Mouse (Mus musculus): ENCODE results near the gene Lrrc9. TPM values are rescaled to one million over a fixed set of nuclear protein-coding genes. Genes with fewer than 3 reads are reported as not detected.

Lrrc9 gene
- total RNA-seq, 2 experiments from 2014 or later = 0.08 to 0.47 TPM

DNA sequence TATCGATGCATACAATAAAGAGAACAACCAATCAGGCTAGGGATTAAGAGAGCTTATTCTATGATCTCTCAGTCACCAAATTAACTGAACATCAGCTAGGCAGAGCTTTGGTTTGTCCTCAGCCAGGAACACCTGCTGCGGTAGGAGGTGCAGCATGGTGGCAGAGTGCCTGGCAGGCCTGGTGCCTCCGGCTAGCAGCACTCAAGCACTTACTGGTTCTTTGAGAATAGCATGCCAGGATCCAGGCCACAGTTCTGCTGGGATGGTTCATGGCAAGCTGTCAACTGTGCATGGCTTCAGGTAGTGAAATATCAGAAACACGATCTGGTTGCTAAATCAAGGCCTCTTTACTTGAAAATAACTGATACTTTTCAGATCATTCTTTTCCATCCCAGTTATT lies 26.1 kb downstream of the Lrrc9 start:
- no peak for DNase-seq

DNA sequence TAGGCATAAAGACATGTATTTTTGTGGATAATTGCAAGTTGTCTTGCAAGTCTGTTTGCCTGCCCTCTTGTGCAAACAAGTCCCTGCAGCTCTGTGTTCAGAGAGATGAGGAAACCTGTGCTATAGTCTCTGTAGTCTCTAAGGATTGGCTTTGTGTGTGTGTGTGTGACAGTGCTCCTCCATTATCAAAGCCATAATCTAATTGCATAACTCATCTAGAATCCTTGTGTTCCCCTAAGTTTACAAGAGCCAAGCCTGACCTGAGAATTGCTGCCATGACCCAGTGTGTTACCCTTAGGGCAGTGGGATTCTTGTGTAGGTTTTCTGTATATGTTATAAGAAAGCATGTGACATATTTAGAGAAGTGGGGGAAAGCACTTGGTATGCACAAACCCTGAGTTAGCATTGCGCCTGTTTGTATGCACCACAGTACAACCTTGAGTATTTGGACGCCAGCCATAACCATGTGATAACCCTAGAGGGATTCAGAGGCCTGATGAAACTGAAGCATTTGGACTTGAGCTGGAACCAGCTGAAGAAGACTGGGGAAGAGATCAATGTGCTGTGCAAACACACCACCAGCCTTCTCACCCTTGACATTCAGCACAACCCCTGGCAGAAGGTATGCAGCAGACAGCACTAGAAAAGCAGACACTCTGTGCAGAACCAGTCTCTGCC lies 35.2 kb downstream of the Lrrc9 start:
- DNase-seq = peak; percentile 30 to 37

DNA sequence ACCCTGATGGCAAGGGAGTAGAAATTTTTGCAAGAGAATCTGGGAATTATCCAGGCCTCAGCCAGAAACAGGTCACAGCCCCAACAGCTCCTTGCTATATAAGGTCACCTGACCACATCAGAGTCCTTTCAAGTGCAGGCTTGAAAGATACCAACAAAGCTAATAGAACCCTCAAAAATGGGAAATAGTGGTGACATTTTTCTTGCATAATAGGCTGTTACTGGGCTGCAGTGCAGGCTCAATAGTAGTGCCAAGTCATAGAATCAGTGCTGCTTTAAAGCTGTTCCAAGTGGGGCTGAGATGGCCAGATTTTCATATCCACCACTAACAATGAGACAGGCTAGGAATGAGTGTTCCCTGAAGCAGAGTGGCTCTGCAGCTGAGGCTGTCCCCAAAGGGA lies 40.6 kb downstream of the Lrrc9 start:
- DNase-seq = peak in 1 of 2 experiments; percentile 5

DNA sequence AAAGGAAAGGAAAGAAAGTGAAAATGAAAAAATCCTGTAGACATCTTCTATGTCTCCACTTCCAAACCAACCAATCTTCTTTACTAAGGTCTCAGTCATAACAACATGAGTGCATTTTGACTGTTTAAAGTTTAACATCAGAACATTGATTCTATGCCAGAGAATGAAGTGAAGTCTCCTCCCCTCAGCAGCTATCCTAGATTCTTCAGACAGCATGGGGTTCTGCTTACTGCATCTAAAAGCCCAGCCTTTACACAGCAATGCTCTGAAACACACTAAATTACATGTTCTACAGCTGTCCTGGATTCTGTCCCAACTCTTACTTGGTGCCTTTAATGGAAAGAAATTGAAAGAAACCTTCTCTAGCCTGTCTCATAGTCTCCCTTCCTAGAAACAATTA lies 43.2 kb downstream of the Lrrc9 start:
- no peak for DNase-seq

DNA sequence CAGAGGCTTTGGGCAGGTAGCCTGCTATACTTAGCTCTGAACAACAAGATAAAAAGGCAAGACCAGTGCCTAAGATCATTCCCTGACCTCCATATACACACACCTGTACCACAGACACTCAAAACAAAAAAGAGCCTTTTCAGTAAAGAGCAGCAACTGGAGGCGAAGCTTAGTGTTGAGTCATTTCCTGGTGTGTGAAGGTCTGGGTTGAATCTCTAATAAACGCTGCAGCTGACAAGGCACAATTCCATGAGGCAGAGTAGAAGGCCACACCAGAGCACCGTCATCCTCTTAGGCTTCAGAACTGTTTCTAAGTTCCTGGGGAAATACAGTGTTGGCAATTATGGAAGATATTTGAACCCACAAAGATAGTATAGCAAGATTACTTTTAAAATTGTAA lies 45.8 kb downstream of the Lrrc9 start:
- DNase-seq = no peak

DNA sequence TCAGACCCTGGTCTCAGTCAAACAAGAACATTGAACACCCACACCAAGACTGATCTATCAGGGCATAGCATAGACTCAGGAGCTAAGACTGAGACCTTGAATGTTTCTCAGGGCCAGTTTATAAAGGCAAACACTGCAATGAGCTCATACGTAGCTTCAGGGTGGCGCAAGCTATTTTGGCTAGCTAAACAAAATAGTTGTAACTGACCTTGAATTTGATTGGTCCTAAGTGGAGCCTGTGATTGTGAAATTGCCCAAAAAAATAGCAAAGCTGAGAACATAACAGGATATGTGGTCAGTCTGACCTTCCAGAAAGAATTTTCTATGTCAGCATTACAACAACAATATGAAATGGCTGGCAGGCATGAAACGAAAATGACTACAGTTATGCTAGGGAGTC lies 48.3 kb downstream of the Lrrc9 start:
- DNase-seq = peak; percentile 17 to 42

DNA sequence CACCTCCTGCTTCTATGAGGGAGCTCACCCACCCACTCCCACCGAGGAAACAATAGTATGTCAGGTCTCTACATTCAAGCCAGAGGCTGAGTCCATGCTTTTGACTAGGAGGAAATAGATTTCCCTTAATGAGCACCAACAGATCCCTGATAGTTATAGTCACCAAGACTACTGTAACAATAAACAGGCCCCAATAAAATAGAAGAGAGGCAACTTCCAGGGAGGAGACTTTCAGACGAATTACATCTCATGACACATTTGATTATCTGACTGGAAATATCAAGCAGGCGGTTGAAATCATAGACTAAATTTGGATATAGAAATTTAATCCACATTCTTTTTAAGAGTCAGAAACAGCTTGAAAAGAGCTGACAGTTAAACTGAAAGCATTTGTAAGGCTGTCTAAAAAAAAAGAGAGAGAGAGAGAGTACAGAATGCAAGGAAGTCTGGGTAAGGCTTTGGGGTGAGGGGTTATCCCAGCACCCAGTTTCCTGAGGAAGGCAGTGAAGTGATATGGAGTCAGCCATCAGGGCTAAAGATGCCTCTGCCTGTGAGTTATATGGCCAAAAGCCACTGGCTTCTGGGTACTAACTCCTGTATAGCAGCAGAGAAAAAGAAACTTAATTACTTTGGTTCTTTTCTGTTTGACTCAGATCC lies 49.5 kb downstream of the Lrrc9 start:
- peak in 1 of 2 experiments; percentile 13 for DNase-seq

DNA sequence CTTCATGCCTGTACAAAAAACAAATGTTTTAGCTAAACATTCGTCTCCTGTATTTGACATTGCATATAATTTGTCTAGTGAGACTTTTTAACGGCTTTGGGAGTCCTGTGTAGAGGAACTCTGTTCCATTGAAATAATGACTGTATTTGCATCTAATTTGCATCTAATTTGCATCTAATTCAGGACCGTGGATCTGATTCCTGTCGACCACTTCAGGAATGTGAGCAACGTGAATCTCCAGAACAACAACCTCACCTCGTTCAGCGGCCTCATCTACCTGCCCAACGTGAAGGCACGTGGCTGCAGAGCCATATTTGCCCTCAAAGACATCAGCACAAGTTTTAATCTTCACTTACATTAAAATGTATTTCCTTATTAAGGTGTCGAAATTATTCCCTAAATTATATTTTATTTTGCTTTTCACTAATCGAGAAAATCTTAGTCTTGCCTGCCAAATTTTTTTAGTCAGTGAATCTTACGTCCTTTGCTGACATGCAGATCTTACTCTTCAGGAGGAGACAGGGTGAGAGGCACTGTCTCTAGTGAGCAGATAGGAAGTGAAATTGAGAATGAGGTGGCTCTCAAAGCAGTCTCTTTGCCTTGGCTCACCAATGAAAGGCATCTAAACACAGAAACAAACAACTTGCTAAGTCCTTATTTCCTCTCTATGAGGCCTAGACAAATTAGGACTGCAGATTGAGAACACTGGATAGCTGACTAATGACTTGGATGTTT lies 55.4 kb downstream of the Lrrc9 start:
- DNase-seq = no peak

DNA sequence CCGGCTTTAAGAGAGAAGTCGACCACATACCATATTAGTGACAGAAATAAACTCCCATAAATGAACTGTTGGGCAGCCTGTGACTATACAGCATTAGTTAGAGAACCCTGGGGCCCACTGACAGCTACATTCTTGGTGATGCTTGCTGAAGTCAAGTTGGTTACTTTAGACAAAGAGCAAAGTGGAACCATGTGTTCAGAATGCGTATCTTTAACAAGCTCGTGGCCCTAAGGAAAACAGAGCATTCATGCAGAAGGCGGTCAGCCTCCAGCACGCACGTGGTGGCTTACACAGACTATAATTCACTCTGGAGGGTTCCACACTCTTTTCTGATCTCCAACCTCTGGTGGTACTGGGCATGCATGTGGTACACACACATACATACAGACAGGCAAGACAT lies 67.9 kb downstream of the Lrrc9 start:
- no peak for DNase-seq

DNA sequence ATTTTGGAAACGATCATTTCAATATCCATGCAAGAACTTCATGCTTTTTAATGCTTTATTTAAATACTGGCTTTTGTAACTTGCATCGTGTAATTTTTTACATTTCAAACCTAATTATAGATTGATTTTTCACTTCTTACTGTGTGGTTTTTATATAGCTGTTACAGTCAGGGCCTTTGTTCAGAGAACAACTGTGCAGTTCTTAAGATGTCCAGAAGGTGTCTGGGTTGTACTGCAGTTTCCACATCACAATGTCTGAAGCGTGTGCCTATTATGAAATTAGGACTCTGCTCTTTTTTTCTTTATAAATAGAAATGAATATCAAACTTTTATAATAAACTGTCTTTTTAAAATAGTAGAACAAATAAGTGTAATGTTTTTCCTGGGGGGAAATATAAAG lies 73.8 kb downstream of the Lrrc9 start:
- DNase-seq = no peak

DNA sequence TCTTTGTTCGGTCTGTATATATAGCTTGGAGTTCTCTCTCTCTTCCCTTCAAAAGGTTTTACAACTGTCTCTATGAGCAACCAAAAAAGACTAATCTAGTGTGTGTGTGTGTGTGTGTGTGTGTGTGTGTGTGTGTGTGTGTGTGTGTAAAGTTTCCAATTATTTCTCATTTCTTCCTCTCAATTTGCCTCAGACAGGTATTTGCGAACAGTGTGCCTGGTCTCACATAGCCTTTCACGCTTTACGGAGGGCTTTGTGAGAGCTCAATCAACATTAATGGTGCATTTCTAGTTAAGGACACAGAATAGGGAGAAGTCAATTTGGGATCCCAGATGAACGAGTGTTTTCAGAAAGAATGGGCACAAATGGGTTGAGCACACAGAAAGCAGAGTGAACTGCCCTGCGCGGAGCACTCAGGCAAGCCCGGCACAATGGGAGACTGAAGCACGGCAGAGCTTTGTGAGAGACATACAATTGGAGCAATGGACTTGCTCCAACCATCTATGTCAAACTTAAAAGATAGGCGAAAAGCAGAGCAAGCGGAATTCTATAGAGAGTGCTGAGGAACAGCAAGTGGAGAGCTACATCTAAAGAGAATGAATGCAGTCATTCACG lies 76.6 kb downstream of the Lrrc9 start:
- DNase-seq = no peak

DNA sequence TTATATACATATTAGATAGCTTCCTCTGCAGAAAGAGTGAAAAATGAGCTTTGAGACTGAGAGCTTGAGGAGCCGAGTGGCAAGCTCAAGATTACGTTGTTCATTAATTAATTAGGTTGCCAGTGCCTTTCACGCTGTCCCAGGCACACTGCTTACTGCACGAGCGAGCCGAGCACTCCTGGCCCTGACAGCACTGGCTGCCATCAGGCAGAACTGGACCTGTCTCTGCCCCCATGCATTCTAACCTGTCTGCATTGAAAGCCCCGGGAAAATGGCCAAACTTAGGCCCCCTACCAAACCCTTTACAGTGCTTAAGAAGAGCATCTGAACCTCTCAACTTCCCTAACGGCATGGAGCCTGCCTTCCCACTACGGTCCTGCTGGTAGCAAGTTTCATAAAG lies 77.7 kb downstream of the Lrrc9 start:
- no peak for DNase-seq

DNA sequence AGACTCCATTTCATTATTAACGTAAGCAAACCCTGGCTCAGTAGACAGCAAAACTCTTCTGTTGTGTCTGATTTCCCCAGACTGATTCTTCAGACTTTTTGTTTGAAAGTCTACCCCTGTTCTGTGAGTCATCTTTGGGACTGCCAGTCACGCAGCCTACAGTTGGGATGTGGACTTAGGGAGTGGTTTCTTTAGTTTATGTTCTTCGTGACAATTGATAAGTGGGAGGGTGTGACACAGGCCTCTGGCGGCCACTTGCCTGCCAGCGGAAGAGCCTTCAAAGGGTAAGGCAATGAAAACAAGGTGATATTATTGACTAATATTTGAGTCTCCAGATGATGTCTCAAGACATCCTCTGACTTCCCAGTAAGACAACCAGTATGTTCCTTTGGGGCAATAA lies 78.2 kb downstream of the Lrrc9 start:
- DNase-seq = no peak

DNA sequence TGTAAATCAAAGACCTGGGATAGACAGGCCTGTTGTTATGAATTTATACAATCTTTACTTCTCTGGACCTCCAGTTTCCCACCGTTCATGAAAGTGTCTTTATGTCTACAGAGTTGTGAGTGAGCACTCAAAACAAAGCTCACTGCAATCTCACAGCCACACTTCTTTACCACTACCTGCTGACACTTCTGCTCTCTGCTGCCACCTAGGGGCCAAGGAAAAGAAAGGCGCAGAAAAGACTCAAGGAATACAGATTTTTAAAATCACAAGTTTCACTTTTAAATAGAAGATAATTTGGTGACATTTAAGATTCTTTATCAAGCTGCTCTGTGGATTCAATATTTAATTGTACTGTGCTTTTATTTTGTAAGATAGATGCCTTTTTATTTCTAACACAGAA lies 79.0 kb downstream of the Lrrc9 start:
- DNase-seq = peak; percentile 35 to 88

DNA sequence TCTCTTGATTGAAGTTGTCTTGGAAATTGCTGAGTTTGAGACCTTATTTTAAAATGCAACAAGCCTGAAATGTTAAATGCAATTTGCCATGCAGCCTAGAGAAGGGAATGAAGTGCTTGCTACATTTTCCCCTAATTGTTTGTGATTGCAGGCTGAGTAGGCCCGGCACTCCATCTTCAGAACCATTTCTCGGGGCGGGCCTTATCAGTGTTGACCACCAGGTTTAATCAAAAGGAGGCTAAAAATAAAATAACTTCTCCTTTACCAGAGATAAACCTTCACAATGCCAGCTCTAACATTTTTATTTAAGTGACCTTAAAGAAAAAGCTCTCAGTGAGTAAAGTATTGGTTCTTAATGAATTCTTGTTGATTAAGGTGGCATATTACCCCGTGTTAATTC lies 83.9 kb downstream of the Lrrc9 start:
- no peak for DNase-seq

DNA sequence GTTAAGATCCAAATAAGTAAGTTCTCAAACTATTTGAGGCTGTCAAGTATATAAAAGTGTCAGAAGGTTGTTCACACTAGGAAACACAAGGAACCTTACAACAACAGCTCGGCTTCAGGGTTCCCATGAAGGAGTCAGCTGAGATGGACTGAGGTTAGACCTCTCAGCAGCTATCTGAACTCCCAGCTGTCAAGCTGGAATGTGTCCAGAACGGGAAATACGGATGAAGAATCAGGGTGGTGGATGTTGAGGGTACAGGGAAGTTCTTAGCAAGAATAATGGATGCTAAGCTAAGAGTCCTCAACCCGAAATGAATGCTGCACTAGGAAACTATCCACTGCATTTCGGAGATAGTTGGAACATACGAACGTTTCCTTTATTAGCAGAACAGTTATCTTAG lies 90.6 kb downstream of the Lrrc9 start:
- DNase-seq = no peak

DNA sequence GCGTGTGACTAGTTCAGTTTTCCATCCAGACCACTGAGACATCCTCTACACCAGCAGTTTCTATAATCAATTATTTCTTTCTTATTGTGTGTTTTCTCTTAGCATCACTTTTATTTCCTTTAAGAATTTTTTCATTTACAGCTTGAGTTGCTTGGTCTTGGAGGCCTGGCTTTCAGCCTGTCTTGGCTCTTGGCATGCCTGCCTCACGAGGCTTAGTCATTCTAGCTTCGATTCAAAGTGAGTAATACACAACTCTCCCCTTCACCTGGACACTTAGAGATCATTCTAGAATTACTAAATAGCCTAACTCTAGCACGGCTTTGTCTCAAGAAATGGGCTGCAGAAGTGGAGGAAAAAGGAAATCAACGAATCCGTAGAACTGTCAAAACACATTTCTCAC lies 92.3 kb downstream of the Lrrc9 start:
- no peak for DNase-seq

DNA sequence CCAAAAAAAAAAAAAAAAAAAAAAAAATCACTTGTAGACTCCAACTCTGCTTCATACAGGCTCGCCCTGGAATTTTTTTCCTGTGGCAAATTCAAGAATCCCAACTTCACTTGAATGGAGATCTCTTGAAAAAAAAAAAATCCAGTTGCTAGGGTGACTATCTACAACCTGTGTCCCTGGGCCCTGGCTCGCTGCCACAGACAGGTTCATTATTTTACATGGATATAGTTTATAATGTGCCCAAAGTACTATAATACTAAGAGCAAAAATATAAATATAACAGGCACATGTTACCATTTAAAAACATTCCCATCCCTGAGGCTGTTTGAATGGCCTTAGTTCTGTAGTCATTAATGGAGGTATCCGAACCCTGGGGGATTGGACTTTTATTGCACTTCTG lies 93.9 kb downstream of the Lrrc9 start:
- no peak for DNase-seq

DNA sequence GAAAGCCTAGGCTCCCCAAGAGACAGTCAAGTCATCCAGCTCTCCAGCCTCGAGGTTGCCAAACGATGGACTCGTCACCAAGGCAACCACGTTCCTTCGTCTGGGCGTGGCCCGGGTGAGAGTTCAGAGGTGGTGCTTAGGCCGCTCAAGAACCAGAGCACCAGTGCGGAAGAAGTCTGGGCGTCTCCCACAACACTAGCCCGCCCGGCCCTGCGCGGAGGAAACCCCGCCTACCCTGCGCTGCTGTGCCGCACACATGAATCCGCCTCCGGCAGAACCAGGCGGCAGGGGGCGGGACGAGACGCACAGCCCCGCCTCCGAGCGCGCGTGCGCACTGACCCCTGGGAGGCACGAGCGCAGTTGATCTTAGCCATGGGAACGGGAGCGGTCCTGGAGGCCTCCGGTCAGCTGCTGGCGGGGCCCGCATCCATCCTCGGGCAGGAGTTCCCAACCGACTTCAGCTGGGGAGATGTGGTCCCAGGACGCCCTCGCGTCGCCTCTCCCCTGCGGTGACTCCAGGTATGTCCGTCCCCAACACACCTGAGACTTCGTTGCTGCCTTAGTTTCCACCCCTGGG lies 94.4 kb downstream of the Lrrc9 start, which contains the start of gene Pcnx4:
TSS of gene Pcnx4 (plus strand) at position 363 of the 577 bp plus-strand sequence.
- peak; percentile 98 to 99 for DNase-seq

DNA sequence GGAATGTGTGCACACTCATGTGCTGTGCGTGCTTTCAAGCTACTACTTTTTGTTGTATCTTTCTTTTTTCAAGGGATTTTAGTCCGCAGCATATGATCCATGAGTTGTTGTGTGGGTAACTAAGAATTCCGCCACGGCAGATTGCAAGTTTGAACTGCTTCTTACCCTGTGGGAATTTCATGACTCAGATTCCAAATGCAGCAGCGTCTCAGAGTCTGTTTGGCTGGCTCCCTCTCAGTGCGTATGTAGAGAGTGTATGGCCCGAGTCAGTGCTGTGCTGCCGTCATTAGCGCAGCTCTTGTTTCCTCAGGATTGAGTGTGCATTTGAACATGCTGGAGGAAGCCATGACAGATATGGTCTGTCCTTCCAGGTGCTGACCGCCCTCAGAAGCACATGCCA lies 96.9 kb downstream of the Lrrc9 start:
- no peak for DNase-seq

DNA sequence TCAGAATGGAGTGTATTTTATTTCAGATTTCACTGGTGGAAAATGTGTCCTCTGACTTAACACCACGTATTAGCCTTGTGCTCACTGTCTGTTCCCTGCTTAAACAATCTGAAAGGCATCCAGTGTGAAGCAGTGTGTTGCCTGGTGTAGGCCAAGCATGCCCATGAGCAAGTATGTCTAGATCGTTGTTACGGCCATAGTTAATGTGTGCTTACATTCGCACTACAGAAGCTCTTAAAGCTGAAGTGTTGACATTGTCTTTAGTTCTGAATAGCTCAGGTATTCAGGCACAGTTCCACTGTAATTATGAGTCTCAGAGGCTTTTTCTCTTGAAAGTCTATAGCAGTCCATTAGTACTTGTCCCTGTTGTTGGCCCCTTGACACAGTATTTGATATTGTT lies 112.7 kb downstream of the Lrrc9 start:
- no peak for DNase-seq

DNA sequence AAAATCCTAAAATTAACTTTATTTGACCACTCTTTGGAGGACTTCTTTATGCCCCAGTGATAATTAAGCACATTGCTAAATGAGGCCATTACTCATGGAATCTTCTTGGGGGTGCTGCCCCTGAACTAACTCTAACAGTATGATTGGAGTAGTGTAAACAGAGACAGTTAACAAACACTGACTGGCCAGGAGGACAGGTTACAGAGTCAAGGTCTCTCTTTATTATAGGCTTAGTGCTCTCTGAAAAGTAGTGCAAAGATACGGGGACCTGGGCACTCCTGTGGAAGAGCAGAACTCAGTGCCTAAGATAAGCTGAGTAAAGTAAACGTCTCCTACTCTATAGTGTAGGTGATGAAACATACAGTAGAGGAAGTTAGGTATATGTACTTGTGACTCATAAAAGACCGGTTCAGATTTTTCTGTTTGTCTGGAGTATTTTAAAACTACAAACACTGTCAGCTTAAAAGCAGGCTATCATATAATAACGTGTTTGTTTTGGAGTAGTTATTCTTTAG lies 122.7 kb downstream of the Lrrc9 start:
- no peak for DNase-seq
